Mouse (Mus musculus) embryo, embryonic 11 days (tissue): ENCODE results near the gene Col18a1.
"Not testable (repeated sequence)": the region's sequence is repeated elsewhere in the genome, so short reads cannot be mapped to it uniquely, and the experiment has no call there.

ENCODE experiments used
- DNase-seq: peaks from one replicate; pipeline ENCODE4 v3.0.0-alpha.2; 2015

Gene Col18a1

DNA sequence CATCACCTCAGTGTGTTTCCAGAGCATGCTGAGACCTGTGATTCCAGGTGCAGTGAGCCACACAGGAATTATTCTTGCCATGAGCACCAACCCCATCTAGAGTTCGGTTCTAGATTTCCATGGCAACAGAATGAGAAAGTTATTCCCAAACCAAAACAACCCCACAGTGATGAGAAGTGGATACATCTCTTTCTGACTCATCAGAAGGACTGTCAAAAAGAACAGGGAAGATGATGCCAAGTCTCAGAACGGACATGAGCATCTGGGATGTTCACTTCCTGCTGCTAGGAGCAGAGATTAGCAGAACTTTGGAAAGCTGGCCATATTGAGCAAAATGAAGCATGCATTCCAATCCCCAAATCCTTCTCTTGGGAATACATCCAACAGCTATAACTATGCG, 13.8 kb upstream of the Col18a1 start:
- DNase-seq, result no peak

DNA sequence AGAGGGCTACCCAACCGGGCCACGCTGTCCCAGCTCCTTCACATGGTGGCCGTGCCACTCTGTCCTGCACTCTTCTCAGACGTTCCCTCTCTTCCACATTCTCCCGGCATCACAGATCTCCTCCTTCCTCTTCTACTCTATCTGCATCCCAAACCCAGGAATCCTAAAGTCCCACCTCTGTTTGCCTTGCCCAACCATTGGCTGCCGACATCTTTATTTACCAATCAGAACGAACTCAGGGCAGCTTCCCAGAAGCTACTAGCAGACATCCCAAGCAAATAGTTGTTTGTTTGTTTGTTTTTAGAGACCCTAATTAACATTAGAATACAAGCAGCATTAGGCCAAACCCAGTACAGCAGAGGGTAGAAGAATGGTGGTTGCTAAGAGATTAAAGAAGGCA, 12.3 kb upstream of the Col18a1 start:
- no peak for DNase-seq

DNA sequence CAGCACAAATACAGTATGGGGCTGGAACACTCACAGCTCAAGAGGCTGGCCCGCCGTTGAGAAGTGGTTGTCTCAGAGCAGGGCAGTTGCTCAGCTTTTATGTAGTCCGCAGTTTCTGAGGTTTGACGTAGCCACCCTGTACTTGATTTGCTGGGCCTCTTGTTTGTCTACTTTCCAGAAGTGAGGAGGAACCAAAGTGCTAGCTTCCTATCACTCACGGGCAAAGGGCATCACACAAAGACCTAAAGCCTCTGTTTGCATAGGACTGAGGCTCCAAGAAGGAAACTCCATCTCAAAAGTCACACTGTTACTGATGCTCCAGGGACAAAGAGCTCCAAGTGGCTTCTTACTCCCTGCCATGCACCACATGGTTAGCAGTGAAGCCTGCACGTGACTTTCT, 4.1 kb upstream of the Col18a1 start:
- DNase-seq, result no peak

DNA sequence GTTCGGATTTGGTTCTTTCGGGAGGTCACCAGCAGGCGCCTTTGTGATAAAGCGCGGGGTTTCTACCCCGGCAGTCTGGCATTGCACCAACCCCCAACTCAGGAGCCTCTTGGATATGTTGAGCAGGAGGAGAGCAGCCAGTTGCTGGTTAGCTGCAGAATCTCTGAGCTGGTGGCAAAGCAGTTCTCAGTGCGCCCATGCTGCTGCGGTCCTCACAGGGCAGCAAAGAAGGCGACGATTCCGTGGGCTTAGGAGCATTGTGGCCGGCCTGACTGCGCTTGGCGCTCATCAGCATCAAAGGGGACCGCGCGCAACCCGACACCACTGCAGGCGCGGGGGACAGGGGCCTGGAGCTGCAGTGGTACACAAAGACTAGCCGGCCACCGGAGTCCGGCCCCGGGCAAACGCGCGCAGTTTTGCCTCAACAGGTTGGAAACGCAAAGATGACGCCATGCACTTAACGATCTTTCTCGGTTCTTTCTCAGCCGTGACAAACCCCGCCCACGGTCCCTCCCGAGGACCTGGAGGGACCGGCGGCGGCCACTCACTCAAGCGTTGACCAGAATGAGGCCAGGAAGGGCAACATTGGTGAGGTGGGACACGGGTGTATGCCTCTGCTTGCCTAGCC, 916 bp downstream of the Col18a1 start:
- DNase-seq, result peak; percentile 88

DNA sequence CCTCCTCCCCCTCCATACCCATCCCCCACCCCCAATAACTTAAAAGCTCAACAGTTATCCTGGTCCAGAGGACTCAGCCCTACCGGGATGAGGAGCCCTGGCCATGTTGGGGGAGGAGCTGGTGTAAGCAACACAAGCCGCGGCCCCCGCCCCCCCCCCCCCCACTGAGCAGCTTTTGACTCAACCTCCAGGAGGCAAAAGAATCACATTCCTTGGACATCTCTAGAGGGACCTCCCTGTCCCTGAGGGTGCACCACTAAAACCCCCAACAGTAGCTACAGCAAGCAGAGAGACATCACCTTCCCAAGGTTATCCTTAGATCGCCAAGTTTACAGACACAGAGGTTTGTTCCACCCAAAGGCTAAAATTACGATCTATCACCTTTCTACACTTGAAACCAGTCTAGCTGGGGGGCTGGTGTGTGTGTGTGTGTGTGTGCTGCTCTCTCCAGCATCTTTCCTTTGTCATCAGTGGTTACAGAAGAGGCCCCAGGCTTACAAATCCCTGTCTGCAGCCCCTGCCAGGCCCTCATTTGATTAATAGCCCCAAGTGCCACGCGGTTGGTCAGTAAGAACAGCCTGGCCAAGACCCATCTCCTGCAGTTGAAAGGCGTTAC, 1.8 kb downstream of the Col18a1 start:
- DNase-seq, result peak; percentile 78

DNA sequence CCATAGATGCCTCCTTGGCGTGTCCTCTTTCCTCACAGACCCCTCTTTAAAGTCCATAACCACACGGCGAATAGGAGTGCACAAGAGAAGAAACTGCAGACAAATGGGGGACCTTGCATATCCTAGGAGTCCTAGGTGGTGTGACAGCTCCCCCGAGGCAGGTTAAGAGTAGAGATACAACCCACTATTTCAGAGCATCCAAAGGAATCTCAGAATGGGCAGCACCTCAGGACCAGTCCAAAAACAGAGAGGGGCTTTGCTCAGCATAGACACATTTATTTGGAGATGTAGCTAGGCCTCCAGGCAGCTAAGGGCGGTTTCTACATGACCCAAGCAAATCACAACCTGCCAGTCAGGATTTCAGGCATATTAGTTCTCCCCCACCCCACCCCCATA, 2.3 kb downstream of the Col18a1 start:
- DNase-seq, result no peak

DNA sequence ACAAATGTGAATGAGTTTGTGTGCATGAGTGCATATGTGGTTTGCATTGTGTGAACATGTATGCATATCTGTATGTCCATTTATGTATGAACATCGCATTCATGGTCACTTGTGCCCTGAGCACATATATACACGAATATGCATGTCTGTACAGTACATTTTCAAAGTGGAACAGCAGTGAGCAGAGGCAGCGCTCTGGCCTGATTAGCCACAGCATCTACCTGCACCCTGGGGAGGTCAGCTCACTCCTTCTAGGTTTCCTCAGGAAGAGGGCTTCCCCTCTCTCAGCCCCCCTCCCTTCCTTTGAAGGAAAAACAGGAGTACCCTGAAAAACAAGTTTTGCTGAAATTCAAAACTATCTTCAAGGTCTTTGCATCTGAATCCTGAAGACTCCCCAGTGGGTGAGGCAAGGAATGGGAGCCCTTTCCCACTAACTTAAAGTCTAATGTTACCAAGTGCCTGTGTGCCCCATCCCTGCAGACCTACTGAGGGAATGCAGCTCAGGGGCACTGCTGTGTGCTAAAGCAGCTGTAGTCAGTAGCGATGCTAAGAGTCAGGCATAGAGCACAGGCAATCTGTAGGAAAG, 2.9 kb downstream of the Col18a1 start:
- no peak for DNase-seq

DNA sequence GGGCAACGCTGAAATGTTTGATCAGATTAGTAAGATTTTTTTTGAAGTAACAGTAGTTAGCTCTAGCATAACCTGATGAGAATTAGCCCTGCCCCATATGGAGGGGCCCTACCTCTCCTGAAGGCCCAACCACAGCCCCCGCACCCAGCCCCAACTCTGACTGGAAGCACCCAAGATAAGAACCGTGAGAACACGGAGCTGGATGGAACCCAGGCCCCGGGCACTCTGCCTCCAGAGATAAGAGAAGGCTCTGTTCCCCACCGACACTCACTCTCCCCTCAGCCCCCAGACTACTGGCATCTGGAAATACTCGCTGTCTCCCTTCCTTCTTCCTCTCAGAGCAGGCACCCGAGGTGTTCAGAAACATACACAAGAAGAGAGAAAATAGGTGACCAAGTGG, 6.8 kb downstream of the Col18a1 start:
- no peak for DNase-seq

DNA sequence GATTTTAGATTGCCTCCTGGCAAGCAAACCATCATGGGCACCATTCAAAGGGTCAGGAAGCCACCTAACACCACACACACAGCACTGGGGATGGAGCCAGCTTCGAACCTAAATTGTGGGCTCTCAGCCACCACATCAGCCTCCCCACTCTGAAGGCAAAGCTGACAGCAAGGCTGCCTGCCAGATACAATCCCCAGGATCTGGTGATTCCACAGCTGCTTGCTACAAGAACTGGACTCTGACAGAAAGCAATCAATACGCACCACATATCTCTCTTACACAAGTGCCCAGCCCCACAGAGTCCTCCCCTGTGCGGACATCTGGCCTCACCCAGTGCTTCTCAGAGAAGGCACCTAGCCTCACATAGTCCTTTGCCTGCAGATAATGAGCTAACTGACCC, 7.4 kb downstream of the Col18a1 start:
- DNase-seq, result no peak

DNA sequence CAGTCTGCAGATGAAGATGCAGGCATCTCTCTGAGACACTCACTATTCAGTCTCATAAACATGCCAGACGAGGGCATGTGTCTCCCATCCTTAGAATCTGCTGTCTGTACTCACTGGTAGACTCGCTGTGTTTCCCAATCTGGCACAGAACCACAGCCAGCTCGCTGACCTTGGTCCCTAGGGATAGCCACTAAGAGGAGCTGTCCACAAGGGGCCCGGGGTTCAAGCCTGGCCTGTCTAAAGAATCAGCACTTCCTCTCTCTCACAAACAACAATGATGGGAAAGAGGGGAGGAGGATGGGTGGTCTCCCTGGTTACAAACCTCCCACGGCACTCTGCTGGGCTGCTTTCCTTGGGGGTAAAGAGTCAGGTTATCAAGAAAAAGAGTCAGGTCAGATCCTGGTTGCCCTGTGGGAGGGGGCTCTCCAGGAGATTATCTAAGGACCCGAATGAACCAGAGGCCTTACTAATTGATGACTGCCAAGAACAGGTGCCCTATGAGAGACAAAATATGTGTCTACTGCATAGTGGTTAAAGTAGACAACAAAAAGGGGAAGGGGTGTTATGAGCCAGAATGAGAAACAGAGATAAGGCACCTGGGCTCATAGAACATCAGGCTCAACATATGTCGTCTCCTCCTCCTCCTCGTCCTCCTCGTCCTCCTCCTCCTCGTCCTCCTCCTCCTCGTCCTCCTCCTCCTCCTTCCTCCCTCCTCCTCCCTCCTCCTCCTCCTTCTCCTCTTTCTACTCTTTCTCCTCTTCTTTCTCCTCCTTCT, 8.9 kb downstream of the Col18a1 start:
- peak; percentile 58 for DNase-seq

DNA sequence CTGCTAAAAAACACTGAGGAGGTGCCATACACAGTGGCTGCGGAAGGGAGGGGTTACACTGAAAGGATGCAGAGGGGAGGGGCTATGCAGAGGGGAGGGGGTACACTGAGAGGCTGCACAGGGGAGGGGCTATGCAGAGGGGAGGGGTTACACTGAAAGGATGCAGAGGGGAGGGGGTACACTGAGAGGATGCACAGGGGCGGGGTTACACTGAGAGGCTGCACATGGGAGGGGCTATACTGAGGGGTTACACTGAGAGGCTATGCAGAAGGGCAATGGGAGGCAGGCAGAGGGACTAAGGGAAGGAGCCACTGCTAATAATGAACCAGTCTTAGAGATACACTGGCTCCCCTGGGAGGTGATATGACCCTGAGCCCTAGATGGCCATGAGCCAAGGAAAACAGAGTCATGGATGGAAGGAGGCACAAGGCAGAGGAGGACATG, 14.1 kb downstream of the Col18a1 start:
- DNase-seq, result peak; percentile 90

DNA sequence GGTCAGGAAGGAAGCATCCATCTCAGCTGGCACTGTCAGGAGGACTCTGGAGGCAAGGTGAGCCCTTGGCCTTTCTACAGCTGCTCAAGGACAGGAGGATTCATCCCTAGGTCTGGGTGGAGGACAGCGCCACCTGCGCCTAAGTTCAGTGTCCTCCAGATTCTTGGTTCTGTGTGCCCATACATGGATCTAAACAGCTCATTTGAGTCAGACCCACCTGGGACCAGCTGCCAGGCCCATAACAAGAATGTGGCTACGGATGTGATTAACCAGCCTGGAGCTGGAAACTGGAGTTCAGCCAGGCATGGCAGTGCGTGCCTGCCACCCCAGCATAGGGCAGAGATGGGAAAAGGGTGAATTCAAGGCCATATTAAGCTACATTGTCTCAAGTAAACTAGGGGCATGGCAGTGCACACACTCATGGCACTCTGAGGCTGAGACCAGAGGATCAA, 14.8 kb downstream of the Col18a1 start:
- DNase-seq, result peak; percentile 27

DNA sequence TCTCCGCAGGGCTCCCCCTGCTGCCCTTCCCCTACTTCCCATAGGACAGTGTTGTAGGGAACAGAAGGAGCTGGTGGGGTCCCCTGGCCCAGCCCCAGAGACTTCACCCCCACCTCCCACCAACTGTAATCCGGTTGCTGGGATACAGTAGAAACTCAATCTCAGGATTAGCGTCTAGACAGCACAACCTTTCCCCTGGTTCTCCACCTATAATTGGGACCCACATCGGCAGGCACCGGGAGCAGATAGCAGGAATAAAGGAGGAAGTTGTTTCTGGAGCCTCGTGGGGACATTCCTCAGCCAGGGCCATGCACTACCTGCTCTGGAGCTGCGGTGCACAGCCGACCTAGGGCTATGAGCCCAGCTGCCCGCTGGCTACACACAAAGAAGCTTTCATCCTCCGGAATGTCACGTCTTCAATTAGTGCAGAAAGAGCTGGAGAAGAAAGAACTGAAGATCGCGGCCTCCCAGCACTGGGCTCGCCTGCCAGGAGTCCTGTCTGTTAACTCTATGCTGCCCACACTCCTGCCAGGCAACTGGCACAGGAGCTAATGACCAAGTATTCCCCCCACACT, 15.3 kb downstream of the Col18a1 start:
- peak; percentile 76 for DNase-seq

DNA sequence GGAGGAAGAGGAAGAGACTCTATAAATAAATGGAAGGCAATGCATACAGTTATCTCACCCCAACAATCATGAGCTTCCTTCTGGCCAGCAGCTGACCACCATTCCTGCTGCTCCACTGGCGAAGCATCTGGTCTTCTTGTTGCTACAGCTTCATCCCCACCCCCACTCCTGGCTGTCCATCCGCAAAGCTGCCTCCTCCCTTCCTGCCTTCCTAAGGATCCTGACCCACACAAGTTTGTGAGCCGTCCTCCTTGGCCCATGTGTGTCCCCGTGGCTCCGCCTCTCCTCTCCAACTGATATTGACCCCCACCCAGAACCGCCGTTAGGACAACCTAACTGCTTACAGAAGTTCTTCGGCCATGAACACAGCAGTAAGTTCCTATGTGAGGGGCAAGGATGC, 16.3 kb downstream of the Col18a1 start:
- peak; percentile 62 for DNase-seq

DNA sequence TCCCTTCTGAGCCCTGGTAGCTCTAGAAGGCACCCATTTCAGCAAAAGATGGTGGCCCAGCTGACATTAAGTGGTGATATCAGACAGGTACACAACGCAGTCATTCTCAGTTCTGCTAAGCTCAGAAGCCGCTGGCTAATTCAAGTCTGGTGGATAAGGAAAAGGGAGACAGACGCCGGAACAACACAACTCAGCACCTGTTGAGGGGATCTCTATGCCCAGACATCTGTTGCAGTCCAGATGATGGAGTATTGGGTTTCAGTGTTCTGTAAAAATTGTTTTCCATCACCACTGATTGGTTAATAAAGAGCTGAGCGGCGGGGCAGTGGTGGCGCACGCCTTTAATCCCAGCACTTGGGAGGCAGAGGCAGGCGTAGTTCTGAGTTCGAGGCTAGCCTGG, 18.8 kb downstream of the Col18a1 start:
- DNase-seq, result no peak

DNA sequence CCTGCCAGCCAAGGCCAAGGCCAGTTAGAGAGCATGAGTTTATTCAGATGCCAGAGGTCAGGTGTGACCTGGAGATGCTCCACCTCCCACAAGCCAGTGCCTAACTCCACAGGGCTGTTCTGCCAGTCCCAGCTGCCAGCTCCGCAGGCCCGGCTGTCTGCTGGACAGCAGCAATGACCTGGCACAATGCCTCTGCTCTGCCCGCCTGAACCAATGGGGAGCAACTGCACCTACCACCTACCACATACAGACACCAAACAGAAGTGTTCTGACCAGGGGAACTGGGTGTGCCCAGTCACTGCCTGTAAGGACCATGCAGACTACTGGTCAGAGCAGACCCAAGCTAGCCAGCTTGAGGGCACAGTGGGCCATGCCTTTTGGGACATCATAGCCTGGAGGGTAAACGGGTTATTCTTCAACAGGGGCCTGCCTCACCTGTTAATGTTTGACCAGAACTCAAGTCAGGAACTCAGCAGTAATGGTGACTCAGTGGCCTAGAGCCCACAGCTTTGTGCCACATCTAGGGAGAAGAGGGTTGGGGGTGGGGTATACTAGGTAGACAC, 19.4 kb downstream of the Col18a1 start:
- DNase-seq, result no peak

DNA sequence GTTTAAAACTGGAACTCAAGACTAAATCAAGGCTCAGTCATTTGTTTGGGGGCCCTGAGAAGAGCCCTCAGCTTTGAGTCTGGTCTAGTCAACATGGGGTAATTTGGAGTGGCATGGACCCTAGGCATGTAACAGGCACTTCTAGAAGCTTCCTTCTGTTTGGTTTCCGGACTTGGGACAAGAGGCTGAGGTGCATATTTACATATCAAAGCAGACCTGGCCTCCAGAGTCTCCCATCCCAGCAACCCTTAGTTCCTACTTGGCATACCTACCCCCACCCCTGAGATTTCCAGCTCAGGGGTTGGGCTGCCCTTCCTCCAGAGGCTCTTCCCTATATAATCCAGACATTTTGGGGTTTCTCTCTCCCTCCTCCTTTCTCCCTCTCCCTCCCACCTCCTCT, 20.4 kb downstream of the Col18a1 start:
- DNase-seq, result no peak

DNA sequence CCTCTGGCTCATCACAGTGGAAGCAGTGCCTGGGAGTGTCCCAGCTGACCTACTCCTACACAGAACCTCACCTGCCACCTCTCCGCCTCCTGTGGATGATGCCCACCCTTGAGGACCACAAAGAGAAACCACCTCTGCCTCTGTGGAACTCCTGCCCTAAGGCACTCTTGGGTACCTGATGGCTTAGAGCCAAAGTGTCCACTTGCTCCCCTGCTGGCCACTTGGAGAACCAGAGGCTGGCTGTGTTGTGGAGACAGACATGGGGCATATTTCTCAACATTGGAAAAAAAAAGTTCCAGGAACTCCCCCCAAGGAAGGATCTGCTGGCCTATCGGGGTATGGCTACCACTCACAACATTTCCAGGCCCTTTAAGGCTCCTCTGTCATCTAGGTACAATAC, 22.0 kb downstream of the Col18a1 start:
- no peak for DNase-seq

DNA sequence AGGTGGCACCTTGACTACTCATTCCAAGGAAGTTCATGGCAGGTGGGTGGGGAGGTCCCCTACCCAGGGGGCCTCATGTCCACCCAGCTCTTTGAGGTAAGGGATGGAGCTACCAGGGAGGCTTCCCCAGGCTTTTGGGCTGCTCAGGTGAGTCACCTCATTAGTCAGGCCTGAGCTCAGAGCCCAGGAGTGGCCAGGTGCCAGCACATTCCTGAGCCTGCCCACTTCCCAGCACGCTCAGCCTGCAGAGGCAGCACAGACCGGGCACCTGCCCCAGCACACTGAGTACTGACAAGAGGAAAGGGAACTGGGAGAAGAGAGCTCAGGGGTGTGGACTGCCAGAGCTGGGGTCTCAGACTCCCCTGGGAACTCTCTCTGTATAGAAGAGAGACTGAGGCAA, 24.0 kb downstream of the Col18a1 start:
- no peak for DNase-seq

DNA sequence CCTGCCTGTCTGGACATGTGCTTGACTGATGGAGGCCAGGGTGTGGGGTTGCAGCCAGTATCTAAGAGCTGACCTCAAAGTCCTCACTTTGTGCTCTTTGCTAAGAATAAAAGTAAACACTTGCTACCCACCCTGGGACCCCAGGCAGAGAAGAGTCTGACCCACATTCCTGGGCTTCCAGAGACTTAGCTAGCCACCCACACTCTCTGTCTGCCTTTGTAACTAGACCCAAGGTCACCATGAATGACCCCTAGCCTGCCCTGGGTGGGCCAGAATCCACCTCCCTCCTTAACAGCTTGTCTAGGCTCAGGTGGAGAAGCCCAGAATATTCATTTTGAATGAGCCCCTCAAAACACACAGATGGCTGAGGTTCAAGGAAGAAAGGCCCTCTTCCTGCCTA, 28.0 kb downstream of the Col18a1 start:
- DNase-seq, result no peak

DNA sequence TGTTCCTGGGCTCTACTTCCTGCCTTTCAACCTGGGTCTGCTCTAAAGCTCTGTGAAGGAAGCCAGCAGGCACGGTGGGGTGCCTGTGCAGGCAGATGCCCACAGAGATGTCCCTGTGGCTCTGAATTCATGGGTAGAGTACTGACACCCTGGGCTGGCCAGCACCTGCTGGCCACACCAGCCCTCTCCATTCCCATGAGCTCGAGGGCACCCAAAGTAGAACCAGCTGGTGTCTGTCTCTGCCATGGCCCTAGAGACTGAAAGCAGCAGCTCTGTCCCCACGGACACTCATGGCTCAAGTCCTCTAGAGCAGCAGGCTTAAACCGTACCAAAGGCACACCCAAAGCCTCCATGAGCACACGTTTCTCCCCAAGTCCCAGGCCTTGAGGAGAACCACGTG, 30.1 kb downstream of the Col18a1 start:
- DNase-seq, result no peak

DNA sequence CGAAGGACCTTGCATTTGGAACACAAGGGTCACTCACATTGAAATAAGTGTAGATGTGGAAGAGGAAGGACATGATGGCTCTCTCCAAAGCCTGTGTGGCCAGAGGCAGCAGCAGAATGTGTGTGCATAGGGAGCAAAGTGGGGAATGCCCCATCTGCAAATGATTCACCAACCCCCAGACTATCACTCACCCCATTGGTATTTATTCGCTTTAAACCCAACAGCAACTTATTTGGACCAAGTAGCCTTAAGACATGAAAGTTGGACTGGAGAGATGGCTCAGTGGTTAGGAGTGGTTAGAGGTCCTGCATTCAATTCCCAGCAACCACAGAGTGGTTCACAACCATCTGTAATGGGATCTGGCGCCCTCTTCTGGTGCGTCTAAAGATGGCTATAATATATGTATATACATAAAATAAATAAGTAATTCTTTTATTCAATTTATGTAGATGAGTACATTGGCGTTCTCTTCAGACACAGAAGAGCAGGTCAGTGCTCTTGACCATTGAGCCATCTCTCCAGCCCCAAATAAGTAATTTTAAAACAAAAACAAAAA, 31.0 kb downstream of the Col18a1 start:
- no peak for DNase-seq

DNA sequence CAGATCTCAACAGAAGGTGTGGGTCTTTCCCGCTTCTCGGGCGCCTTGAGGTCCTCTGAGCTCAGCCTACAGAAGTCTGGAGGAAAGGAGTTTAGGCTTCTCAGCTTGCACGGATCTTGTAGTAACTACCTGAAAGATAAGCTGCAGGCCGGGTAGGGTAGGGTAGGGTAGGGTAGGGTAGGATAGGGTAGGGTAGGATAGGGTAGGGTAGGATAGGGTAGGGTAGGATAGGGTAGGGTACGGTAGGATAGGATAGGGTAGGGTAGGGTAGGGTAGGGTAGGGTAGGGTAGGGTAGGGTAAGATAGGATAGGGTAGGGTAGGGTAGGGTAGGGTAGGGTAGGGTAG, 31.6 kb downstream of the Col18a1 start:
- DNase-seq, result not testable (repeated sequence)
